Mouse (Mus musculus) lung, postnatal 0 days (tissue): ENCODE data around the gene P4ha2. TPM values are rescaled to one million over a fixed set of nuclear protein-coding genes. Genes with fewer than 3 reads are reported as not detected.
A peak's percentile ranks its signal among the peaks of the same experiment; 100 is the strongest.

Experiments
- ATAC-seq: fragments of 200-750 bp; cut with Nextera tagmentation; 2 replicates; pipeline ENCODE4 v1.8.0; 2017; ENCODE audit warnings: moderate library complexity
- DNase-seq: peaks from one replicate; pipeline ENCODE4 v3.0.0-alpha.2; 2016; ENCODE audit warnings: low spot score
- H3K27ac ChIP-seq: fragments of 300-500 bp; sonication (generic); 2 replicates; pipeline ENCODE4 v1.5.1; 2014; ENCODE audit warnings: antibody characterized with exemption, mild to moderate bottlenecking, low read length, mixed read lengths
- H3K27me3 ChIP-seq: fragments of 300-500 bp; sonication (generic); replicated peaks from 2 replicates; pipeline ENCODE4 v1.6.1; 2014; ENCODE audit warnings: low read length, mixed read lengths; ENCODE audit not compliant: insufficient read depth
- H3K36me3 ChIP-seq: fragments of 300-500 bp; sonication (generic); 2 replicates; pipeline ENCODE4 v1.6.1; 2014; ENCODE audit warnings: low read length, mixed read lengths; ENCODE audit not compliant: insufficient read depth
- H3K4me1 ChIP-seq: fragments of 300-500 bp; sonication (generic); 2 replicates; pipeline ENCODE4 v1.6.1; 2014; ENCODE audit warnings: antibody characterized with exemption, low read depth, low read length, mixed read lengths; ENCODE audit not compliant: insufficient read depth
- H3K4me2 ChIP-seq: fragments of 300-500 bp; sonication (generic); replicated peaks from 2 replicates; pipeline ENCODE4 v1.6.1; 2014; ENCODE audit warnings: low read depth, mild to moderate bottlenecking, low read length, moderate library complexity, mixed read lengths
- H3K4me3 ChIP-seq: fragments of 300-500 bp; sonication (generic); 2 replicates; pipeline ENCODE4 v1.5.1; 2014; ENCODE audit warnings: low read depth, low read length
- H3K9ac ChIP-seq: fragments of 300-500 bp; sonication (generic); replicated peaks from 2 replicates; pipeline ENCODE4 v1.6.1; 2014; ENCODE audit warnings: low read depth, mild to moderate bottlenecking
- H3K9me3 ChIP-seq: fragments of 300-500 bp; sonication (generic); 2 replicates; pipeline ENCODE4 v1.6.1; 2016; ENCODE audit warnings: low read length, mixed read lengths
- CTCF ChIP-seq: IDR thresholded peaks from 2 replicates; pipeline ENCODE4 v1.5.1; 2016; ENCODE audit warnings: antibody characterized with exemption, mild to moderate bottlenecking
- EP300 ChIP-seq: IDR thresholded peaks from 2 replicates; pipeline ENCODE4 v1.6.1; 2016; ENCODE audit warnings: antibody characterized with exemption, mild to moderate bottlenecking, control low read depth
- whole genome bisulfite sequencing: fragments of 180-500 bp; shearing (Covaris S2); extraction: QIAGEN DNeasy Blood & Tissue Kit; methylation state at CpG from one replicate; pipeline ENCODE4 v1.1.7; 2014; 5-methylcytosine and 5-hydroxymethylcytosine counted together
- polyA plus RNA-seq: library from polyadenylated mRNA; unstranded; fragments of >200 nt; fragmentation: Nextera tagmentation; extraction: Ambion mirVana; gene quantifications from 2 replicates; pipeline ENCODE4 v1.2.1, GENCODE M21; 2015

P4ha2 gene
- polyA plus RNA-seq, 1 experiment from 2014 or later: 26.5 TPM

GRCm38 (mm10) chr11:54067318-54067995, 32.4 kb upstream of the P4ha2 start:
- DNase-seq: peak; percentile 68
- WGBS: 42% methylated on average over 12 of the region's 12 CpGs

GRCm38 (mm10) chr11:54067996-54068519, 31.8 kb upstream of the P4ha2 start:
- Histone ChIP-seq H3K4me1 (no peaks in the 10 kb centered on the region; the same call in 1 of the 2 replicates), H3K9me3 (no peaks in the 10 kb centered on the region), H3K27me3 (peaks cover 10% of the 10 kb centered on the region; the same call in 1 of the 2 replicates), H3K27ac (no peak overlapping the region), H3K4me2 (peak overlapping the region; percentile 84), H3K36me3 (no peaks in the 10 kb centered on the region), H3K9ac (no peak overlapping the region), H3K4me3 (peak overlapping the region; percentile 37; the same call in 1 of the 2 replicates)
- 49% methylated on average over 4 of the region's 4 CpGs for WGBS
- no peak for DNase-seq
- no peak for ATAC-seq
- TF ChIP-seq EP300: no peak
- no peak for TF ChIP-seq CTCF

More at GRCm38 (mm10) chr11:54067318-54067995, 32.4 kb upstream of the P4ha2 start:
- H3K36me3 ChIP-seq: no peaks in the 10 kb centered on the region
- no peak overlapping the region for H3K4me2 ChIP-seq
- peak; percentile 81 for ATAC-seq
- TF ChIP-seq EP300: no peak
- no peak for TF ChIP-seq CTCF
- H3K4me1 ChIP-seq: no peaks in the 10 kb centered on the region; the same call in 1 of the 2 replicates
- no peaks in the 10 kb centered on the region for H3K9me3 ChIP-seq
- H3K9ac ChIP-seq: no peak overlapping the region
- H3K27me3 ChIP-seq: peaks cover 10% of the 10 kb centered on the region; the same call in 1 of the 2 replicates
- no peak overlapping the region for H3K27ac ChIP-seq
- no peak overlapping the region for H3K4me3 ChIP-seq

- no peaks in the 10 kb centered on the region for H3K36me3 ChIP-seq
- H3K4me1 ChIP-seq: no peaks in the 10 kb centered on the region; the same call in 1 of the 2 replicates
- peak; percentile 28; the same call in 1 of the 2 replicates for ATAC-seq
- no peak within 1 kb of the TSS for H3K27ac ChIP-seq
- no peak for TF ChIP-seq CTCF
- no peak for TF ChIP-seq EP300
- H3K9ac ChIP-seq: 0 out of 2 replicates have a peak within 1 kb of the TSS, but pooled peaks have one; percentile 8
- H3K4me2 ChIP-seq: peak within 1 kb of the TSS; percentile 84
- peaks cover 10% of the 10 kb centered on the region; the same call in 1 of the 2 replicates for H3K27me3 ChIP-seq
- H3K4me3 ChIP-seq: peak within 1 kb of the TSS; percentile 37
- WGBS: 3% methylated on average over 48 of the region's 61 CpGs
- peak; percentile 47 for DNase-seq
- H3K9me3 ChIP-seq: no peaks in the 10 kb centered on the region
Measured at GRCm38 (mm10) chr11:54068520-54069371, 31.1 kb upstream of the P4ha2 start, which contains the start of gene Pdlim4. TSS of gene Pdlim4 (minus strand) at chr11:54069014.

- WGBS: 60% methylated on average over 5 of the region's 5 CpGs
- no peak for TF ChIP-seq CTCF
- no peak for TF ChIP-seq EP300
- no peak for DNase-seq
- Histone ChIP-seq H3K27me3 (peaks cover 10% of the 10 kb centered on the region; the same call in 1 of the 2 replicates), H3K4me2 (no peak overlapping the region), H3K9ac (no peak overlapping the region), H3K4me1 (no peaks in the 10 kb centered on the region; the same call in 1 of the 2 replicates), H3K36me3 (no peaks in the 10 kb centered on the region), H3K27ac (no peak overlapping the region), H3K4me3 (no peak overlapping the region), H3K9me3 (no peaks in the 10 kb centered on the region)
- no peak for ATAC-seq
Measured at GRCm38 (mm10) chr11:54071726-54072445, 28.0 kb upstream of the P4ha2 start.

- peaks cover 10% of the 10 kb centered on the region; the same call in 1 of the 2 replicates for H3K27me3 ChIP-seq
- no peak overlapping the region for H3K27ac ChIP-seq
- no peak overlapping the region for H3K4me2 ChIP-seq
- H3K9ac ChIP-seq: no peak overlapping the region
- no peaks in the 10 kb centered on the region for H3K9me3 ChIP-seq
- no peak overlapping the region for H3K4me3 ChIP-seq
- DNase-seq (no peak), ATAC-seq (peak; percentile 14; the same call in 1 of the 2 replicates)
- 38% methylated on average over 4 of the region's 4 CpGs for WGBS
- no peaks in the 10 kb centered on the region; the same call in 1 of the 2 replicates for H3K4me1 ChIP-seq
- no peaks in the 10 kb centered on the region for H3K36me3 ChIP-seq
- TF ChIP-seq CTCF: no peak
- TF ChIP-seq EP300: no peak
Measured at GRCm38 (mm10) chr11:54073291-54073690, 26.6 kb upstream of the P4ha2 start.
